Mouse (Mus musculus): ENCODE results near the gene Sipa1.
"Not testable (repeated sequence)": the region's sequence is repeated elsewhere in the genome, so short reads cannot be mapped to it uniquely, and the experiment has no call there.

The Sipa1 gene

GRCm38 (mm10) chr19:5662981-5663913 lies at the start of gene Sipa1:
Gene Sipa1, minus strand, starts transcription at chr19:5663707.
- DNase-seq (ENCODE audit: low spot score in 2 of 2): peak; percentile 61 to 70

GRCm38 (mm10) chr19:5713255-5713654 lies 49.7 kb upstream of the Sipa1 start:
- no peak for DNase-seq (ENCODE audit: low spot score in 2 of 2)

DNA sequence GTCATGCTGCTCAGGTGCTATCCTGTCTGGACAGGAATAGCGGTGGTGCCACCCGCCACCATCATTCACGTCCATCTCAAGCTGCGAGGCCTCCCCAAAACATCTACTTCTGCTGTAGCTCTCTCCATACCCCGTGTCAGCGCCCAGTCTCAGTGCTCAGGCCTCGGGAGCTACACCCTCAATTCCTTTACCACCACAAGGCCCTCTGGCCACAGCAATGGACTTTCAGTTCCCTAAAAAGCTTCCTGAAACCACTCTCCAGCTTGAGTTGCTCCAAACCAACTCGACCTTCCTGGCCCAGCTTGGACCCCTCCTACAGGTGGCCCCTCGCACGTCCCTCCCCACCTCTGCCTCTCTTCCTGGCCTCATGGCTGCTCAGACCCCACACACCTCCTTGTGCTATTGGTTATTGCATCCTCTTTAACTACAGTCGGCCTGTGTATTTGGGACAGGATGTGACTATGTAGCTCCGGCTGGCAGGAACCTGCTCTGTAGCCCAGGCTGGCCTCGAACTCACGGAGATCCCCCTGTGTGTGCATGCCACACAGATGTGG lies 48.5 kb upstream of the Sipa1 start:
- no peak for DNase-seq (ENCODE audit: low spot score in 2 of 2)

DNA sequence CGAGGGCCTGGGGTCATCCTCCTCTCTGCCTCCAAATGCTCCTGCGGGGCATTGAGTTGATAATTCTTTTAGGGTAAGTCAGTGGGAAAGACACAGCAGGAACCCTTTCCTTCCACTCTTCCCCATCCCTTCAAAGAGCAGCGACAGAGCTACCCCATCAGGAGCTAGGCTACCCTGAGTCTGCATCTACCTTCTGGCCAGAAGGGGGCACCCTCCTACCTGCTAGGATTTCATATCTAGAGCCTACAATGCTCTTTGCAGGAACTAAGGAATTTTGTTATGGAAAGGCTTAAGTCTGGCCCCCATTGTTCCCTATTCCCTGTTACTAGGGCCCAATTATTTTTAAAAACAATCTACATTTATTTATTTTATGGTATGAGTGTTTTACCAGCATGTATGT lies 47.7 kb upstream of the Sipa1 start:
- peak; percentile 75 to 86 for DNase-seq (ENCODE audit: low spot score in 2 of 2)

DNA sequence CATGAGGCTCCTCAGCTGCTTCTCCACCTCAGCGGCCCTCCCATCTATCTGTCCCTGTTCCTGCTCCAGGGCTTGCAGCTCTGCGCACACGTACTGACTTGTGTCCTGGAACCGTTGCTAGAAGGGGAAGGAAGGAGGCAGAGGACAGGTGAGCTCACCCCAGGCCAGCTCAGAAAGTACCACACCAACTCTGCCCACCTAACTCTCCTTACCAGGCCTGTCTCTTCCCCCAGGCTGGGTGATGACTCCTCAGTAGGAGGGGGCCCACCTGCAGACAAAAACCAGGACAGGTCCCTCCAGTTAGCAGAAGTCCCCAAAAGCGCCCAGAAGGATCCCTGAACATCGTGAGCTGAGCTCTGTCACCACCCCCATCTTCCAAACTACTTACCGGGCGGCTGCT lies 47.1 kb upstream of the Sipa1 start:
- no peak for DNase-seq (ENCODE audit: low spot score in 2 of 2)

DNA sequence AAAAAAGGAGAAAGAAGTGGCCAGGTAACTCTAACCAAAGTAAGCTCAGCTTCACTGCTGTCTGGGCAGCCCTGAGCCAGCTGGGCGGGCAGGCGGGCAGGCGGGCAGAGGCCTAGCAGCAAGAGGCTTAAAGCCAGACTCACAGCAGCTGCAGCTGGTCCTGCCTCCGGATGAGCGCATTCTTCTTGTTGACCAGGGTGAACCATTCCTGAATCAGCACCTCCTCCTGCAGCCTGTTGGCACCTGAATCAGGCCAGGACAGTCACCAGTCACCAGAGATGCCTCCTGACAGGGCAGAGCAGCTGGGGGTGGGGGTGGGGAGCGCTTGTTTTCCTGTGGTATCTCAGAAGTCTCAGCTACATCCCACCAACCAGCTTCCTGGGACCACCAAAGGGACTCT lies 46.6 kb upstream of the Sipa1 start:
- DNase-seq (ENCODE audit: low spot score in 2 of 2): no peak

- DNase-seq (ENCODE audit: low spot score in 2 of 2): no peak
Observed at GRCm38 (mm10) chr19:5704801-5705571, 41.5 kb upstream of the Sipa1 start.

DNA sequence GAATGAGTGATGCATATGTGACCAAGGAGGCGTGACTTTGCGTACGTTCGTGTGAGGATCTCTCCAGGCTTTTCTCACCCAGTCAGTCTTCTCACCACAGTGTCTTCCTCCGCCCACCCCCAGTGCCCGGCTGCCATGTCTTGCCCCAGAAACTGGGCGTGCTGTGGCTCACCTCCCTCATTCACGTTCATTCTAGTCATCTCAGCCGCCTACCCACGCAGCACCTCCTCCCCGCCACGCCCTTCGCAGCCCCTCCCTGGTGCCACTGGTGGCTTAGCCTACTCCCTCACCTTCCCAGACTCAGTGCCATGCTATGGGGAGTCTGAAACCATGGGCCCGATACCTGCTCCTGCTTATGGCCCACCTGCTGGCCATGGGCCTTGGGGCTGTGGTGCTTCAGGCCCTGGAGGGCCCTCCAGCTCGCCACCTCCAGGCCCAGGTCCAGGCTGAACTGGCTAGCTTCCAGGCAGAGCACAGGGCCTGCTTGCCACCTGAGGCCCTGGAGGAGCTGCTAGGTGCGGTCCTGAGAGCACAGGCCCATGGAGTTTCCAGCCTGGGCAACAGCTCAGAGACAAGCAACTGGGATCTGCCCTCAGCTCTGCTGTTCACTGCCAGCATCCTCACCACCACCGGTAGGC lies 40.8 kb upstream of the Sipa1 start, which contains the start of gene Kcnk7:
Gene Kcnk7, plus strand, starts transcription at position 205 of the 638 bp plus-strand sequence.
- DNase-seq (ENCODE audit: low spot score in 2 of 2): no peak

DNA sequence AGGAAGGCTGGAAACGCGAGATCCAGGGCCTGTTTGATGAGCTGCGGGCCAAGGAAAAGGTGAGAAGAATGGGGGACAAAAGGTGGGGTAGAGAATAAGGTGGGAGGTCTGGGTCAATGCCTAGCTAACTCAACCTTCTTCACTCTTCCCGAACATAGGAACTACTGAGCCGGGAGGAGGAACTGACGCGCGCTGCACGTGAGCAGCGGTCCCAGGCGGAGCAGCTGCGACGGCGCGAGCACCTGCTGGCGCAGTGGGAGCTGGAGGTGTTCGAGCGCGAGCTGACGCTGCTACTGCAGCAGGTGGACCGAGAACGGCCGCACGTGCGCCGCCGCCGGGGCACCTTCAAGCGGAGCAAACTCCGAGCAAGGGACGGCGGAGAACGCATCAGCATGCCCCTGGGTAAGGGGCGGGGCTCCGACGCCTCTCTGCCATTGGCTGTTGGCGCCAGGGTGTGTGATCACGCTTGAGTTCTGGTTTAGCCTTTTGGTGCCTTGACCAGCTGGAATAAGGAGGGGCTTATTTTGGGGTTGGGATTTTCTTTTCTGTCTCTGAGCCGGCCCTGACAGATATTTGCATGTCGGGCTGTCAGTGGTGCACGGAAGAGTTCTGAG lies 32.4 kb upstream of the Sipa1 start:
- DNase-seq (ENCODE audit: low spot score in 2 of 2): no peak

DNA sequence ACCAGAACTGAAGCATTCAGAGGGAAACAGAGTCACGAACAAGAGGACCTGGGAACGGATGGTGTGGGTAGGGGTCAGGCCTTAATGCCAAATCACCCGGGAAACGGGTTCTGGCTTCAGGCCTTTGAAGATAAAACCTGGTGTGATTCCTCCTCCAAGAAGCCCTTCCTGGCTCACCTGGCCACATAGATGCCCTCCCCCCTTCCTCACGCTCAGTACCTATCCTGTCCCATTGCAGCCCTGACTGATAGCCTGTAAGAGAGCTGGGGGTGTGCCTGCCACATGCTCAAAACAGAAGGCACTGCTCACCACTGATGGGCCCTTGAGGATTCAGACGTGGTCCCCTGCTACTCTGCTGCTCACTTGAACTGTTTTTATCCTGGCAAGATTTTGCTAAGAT lies 30.3 kb upstream of the Sipa1 start:
- no peak for DNase-seq (ENCODE audit: low spot score in 2 of 2)

DNA sequence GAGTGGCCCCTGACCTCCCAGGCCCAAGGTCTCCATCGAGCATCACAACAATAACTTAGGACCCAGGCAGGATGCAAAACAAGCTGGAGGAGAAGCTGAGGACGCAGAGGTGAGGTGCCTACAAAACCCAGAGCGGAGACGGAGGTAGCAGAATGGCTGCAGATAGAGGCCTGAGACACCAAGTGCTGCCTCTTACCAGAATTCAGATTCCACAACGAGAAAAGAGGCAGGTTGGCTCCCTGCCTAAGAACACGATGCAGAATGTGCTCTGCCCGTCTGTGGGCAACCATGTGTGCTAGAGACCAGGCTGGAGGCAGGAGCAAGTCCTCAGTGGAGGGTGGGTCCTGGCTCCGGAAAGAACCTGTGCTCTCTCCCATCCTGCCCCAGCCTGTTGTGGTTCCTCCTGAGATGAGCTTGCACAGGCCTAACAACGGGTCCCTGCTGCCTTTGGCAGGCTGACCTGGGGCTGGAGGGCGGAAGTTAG lies 29.4 kb upstream of the Sipa1 start:
- no peak for DNase-seq (ENCODE audit: low spot score in 2 of 2)

GRCm38 (mm10) chr19:5692086-5692912 lies 28.8 kb upstream of the Sipa1 start:
- no peak for DNase-seq (ENCODE audit: low spot score in 2 of 2)

GRCm38 (mm10) chr19:5691601-5692000 lies 28.1 kb upstream of the Sipa1 start:
- DNase-seq (ENCODE audit: low spot score in 2 of 2): no peak

- DNase-seq (ENCODE audit: low spot score in 2 of 2): no peak
Observed at GRCm38 (mm10) chr19:5690343-5690735, 26.8 kb upstream of the Sipa1 start.

- DNase-seq (ENCODE audit: low spot score in 2 of 2): peak; percentile 75 to 79
Observed at GRCm38 (mm10) chr19:5689565-5690342, 26.2 kb upstream of the Sipa1 start.

- no peak for DNase-seq (ENCODE audit: low spot score in 2 of 2)
Observed at GRCm38 (mm10) chr19:5689088-5689428, 25.6 kb upstream of the Sipa1 start.

- DNase-seq (ENCODE audit: low spot score in 2 of 2): peak; percentile 97 to 99
Observed at GRCm38 (mm10) chr19:5688200-5689087, 24.9 kb upstream of the Sipa1 start, which contains the start of the genes Map3k11 and Pcnx3. Gene Map3k11, plus strand, starts transcription at chr19:5688742. Gene Pcnx3, minus strand, starts transcription at chr19:5688908.

GRCm38 (mm10) chr19:5687738-5688137 lies 24.2 kb upstream of the Sipa1 start:
- DNase-seq (ENCODE audit: low spot score in 2 of 2): no peak

DNA sequence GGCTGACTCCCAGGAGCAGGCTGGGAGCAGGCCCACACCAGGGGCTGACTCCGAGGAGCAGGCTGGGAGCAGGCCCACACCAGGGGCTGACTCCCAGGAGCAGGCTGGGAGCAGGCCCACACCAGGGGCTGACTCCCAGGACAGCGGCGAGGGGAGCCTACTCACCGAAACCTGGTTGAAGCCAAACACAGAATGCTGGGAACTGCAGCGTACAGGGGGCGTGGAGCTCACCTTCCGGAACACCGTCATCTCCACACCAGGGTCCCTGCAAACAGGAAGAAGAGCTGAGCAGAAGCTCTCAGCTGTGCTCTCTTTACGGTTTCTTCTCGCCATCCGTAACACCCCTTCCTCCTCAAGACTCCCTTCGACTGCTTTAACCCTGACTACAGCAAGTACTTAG lies 23.4 kb upstream of the Sipa1 start:
- DNase-seq (ENCODE audit: low spot score in 2 of 2): not testable (repeated sequence)
